Mouse (Mus musculus) embryonic facial prominence, embryonic 13.5 days (tissue): ENCODE results near the gene Glb1. TPM values are rescaled to one million over a fixed set of nuclear protein-coding genes. Genes with fewer than 3 reads are reported as not detected.
"Not testable (repeated sequence)": the region's sequence is repeated elsewhere in the genome, so short reads cannot be mapped to it uniquely, and the experiment has no call there.

Experiments used
- ATAC-seq: fragments of 200-750 bp; cut with Nextera tagmentation; 2 replicates; pipeline ENCODE4 v1.8.0; 2017; ENCODE audit warnings: low read depth; ENCODE audit not compliant: insufficient number of reproducible peaks, insufficient read depth, low FRiP score, low TSS enrichment
- H3K27ac ChIP-seq: fragments of 300-500 bp; sonication (generic); 2 replicates; pipeline ENCODE4 v1.5.1; 2015; ENCODE audit warnings: moderate library complexity, mild to moderate bottlenecking, inconsistent platforms
- H3K27me3 ChIP-seq: fragments of 300-500 bp; sonication (generic); 2 replicates; pipeline ENCODE4 v1.6.1; 2015; ENCODE audit warnings: mild to moderate bottlenecking, inconsistent platforms
- H3K36me3 ChIP-seq: fragments of 300-500 bp; sonication (generic); 2 replicates; pipeline ENCODE4 v1.6.1; 2015; ENCODE audit warnings: mild to moderate bottlenecking, inconsistent platforms
- H3K4me1 ChIP-seq: fragments of 300-500 bp; sonication (generic); 2 replicates; pipeline ENCODE4 v1.6.1; 2015; ENCODE audit warnings: inconsistent platforms
- H3K4me2 ChIP-seq: fragments of 300-500 bp; sonication (generic); 2 replicates; pipeline ENCODE4 v1.6.1; 2015; ENCODE audit warnings: moderate library complexity, mild to moderate bottlenecking, inconsistent platforms
- H3K4me3 ChIP-seq: fragments of 300-500 bp; sonication (generic); 2 replicates; pipeline ENCODE4 v1.5.1; 2015; ENCODE audit warnings: mild to moderate bottlenecking, inconsistent platforms
- H3K9ac ChIP-seq: fragments of 300-500 bp; sonication (generic); 2 replicates; pipeline ENCODE4 v1.6.1; 2015; ENCODE audit warnings: mild to moderate bottlenecking, inconsistent platforms
- H3K9me3 ChIP-seq: fragments of 300-500 bp; sonication (generic); 2 replicates; pipeline ENCODE4 v1.6.1; 2016; ENCODE audit warnings: inconsistent platforms
- WGBS: fragments of 180-500 bp; shearing (Covaris S2); methylation state at CpG from one replicate; pipeline ENCODE4 v1.1.7; 2015; ENCODE audit warnings: mixed read lengths; 5-methylcytosine and 5-hydroxymethylcytosine counted together
- polyA plus RNA-seq: library from polyadenylated mRNA; unstranded; fragments of >200 nt; fragmentation: Nextera tagmentation; extraction: Ambion mirVana; gene quantifications from 2 replicates; pipeline ENCODE4 v1.2.1, GENCODE M21; 2015

Gene Glb1
- 27.7 and 27.9 TPM in 2 replicates for polyA plus RNA-seq

DNA sequence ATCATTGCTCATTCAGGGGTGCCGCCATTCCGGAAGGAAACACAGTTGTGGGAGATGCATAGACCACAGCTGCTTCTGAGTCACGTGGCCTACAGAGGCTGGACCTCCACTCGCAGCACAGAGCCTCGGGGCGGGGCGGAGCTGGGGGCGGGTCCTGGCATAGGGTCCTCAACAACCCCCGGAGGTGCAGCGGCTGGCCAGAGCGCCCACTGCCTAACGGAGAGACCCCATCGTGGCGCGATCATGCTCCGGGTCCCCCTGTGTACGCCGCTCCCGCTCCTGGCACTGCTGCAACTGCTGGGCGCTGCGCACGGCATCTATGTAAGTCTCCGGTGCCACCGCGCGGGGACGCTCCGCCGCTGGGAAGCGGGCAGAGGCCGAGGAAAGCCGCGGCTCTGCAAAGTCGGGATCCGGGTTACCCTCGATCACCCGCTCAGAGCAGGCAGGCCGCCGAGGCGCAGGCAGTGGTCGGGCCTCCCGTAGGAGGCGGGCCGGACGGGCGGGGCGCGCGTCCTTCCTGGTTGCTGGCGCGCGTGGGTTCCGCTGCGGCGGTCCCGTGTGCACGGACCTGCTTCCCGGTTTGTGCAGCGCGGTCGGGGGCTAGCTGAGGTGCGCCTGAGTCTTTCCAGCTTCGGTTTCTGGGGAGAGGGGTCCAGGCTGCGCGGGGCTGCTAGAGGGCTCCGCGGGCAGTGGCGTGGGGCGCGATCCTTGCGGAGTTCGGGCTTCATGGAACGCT, at the start of gene Glb1, which contains the start of gene Tmppe:
TSS of gene Glb1 (plus strand) at position 128 of the 736 bp plus-strand sequence.
TSS of gene Tmppe (plus strand) at position 157 of the 736 bp plus-strand sequence.
- H3K4me1 ChIP-seq, result peaks cover 11% of the 10 kb centered on the region
- peak within 1 kb of the TSS; percentile 90 for H3K9ac ChIP-seq
- WGBS, result under 1% methylated on average over 73 of the region's 73 CpGs
- H3K9me3 ChIP-seq, result no peaks in the 10 kb centered on the region
- H3K4me3 ChIP-seq, result peak within 1 kb of the TSS; percentile 87
- no peaks in the 10 kb centered on the region for H3K27me3 ChIP-seq
- H3K4me2 ChIP-seq, result peak within 1 kb of the TSS; percentile 78
- H3K36me3 ChIP-seq, result peaks cover 22% of the 10 kb centered on the region
- ATAC-seq, result peak; percentile 95
- H3K27ac ChIP-seq, result peak within 1 kb of the TSS; percentile 92

DNA sequence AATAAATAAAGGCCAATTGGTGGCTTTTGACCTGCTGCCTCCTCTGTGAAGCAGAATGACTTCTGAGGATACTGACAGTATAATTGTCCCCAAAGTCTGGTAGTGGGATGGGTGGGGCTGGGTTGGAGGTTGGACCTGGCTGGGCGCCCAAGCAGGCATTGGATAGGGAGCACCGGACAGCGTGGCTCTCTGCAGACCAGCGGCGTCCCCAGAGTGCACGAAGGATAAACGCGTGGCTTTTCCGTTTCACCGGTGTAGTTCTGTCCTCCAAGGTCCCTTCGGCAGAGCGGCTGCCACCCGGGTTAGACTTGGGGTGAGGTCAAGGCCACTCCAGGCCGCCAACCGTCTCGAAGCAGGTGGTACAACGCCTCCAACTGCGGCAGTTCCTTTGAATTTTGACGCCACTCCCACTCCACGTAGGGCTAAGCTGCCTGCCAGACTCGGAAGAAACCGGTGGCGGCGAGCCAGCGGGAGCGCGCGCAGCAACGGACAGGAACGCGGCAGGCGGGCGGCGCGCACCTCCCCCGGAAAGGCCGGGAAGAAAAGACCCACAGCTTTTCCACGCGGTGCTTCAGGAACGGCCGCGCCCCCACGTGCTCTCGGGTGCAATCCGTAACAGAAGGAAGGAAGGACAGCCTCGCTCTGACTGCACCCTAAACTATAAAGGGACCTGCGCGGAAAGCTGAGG, 32.9 kb upstream of the Glb1 start:
- Histone ChIP-seq H3K4me2 (peak overlapping the region; percentile 88), H3K4me1 (peaks cover 8% of the 10 kb centered on the region), H3K4me3 (peak overlapping the region; percentile 55), H3K36me3 (peaks cover under 1% of the 10 kb centered on the region), H3K27me3 (peaks cover 10% of the 10 kb centered on the region), H3K9me3 (no peaks in the 10 kb centered on the region), H3K27ac (no peak overlapping the region), H3K9ac (peak overlapping the region; percentile 68)
- peak; percentile 77 for ATAC-seq
- under 1% methylated on average over 48 of the region's 48 CpGs for whole genome bisulfite sequencing

DNA sequence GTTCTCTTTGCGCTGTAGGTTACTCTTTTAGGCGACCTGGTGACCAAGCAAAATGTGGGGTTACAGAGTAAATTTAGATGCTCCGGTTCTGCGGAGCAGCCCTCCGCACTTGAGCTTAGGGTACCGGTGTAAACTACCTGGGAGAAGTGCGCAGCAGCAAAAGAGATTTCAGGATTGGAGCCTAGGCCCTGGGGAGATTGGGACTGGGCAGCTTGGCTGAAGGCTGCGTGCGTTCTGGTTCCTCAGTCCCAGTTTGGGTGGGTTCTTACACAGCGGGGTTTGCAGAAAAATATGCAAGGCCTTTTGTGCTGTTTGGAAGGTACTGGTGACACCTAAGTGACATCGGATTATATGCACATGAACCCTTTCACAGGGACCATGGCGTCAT, 32.4 kb upstream of the Glb1 start:
- H3K9ac ChIP-seq, result peak overlapping the region; percentile 68
- peaks cover 6% of the 10 kb centered on the region for H3K36me3 ChIP-seq
- ATAC-seq, result no peak
- peaks cover 10% of the 10 kb centered on the region for H3K27me3 ChIP-seq
- WGBS, result 11% methylated on average over 12 of the region's 12 CpGs
- no peaks in the 10 kb centered on the region for H3K9me3 ChIP-seq
- H3K4me2 ChIP-seq, result peak overlapping the region; percentile 88
- H3K4me3 ChIP-seq, result peak overlapping the region; percentile 55
- peaks cover 8% of the 10 kb centered on the region for H3K4me1 ChIP-seq
- H3K27ac ChIP-seq, result no peak overlapping the region

DNA sequence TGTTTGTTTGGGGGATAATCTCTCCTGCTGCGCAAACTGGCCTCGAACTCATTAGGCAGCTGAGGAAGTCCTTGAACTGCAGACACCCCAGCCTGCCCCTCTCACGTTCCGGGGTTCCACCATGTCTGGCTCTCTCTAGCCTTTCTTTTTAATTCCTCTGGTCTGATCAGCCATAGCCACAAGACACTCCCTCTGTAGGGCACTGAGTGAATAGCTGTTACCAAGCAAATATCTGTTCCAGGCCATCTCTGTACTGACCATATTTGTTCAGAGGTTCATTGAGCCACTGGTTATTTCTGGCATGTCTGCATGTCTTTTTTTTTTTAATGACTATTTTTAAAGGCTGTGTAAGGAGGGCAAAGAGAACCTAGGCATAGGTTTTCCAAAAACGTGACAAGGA, 31.5 kb upstream of the Glb1 start:
- not testable (repeated sequence) for H3K4me2 ChIP-seq, ATAC-seq, H3K4me1 ChIP-seq, H3K4me3 ChIP-seq, H3K9ac ChIP-seq, H3K9me3 ChIP-seq, H3K27ac ChIP-seq
- peaks cover 14% of the 10 kb centered on the region for H3K36me3 ChIP-seq
- WGBS, result 59% methylated on average over 5 of the region's 5 CpGs
- H3K27me3 ChIP-seq, result peaks cover 10% of the 10 kb centered on the region

DNA sequence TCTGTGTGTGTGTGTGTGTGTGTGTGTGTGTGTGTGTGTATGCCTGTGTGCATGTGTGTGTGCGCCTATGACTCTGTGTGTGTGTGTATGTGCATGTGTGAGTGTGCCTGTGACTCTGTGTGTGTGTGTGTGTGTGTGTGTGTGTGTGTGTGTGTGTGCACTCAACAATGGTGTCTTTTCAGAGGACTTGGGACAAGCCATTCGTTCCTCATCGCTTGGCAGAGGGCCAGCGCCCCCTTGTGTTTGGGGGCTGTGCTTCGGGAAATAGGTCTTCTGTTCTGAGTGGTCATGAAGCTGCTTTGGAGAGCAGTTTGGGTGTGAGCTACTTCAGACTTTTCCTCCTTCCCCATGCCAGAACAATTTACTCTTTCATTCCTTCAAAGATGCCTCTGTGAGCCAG, 29.2 kb upstream of the Glb1 start:
- not testable (repeated sequence) for H3K9ac ChIP-seq, H3K4me1 ChIP-seq, ATAC-seq, H3K4me3 ChIP-seq, H3K27me3 ChIP-seq, H3K27ac ChIP-seq, H3K4me2 ChIP-seq, H3K9me3 ChIP-seq
- WGBS, result 29% methylated on average over 5 of the region's 5 CpGs
- H3K36me3 ChIP-seq, result peaks cover 32% of the 10 kb centered on the region

DNA sequence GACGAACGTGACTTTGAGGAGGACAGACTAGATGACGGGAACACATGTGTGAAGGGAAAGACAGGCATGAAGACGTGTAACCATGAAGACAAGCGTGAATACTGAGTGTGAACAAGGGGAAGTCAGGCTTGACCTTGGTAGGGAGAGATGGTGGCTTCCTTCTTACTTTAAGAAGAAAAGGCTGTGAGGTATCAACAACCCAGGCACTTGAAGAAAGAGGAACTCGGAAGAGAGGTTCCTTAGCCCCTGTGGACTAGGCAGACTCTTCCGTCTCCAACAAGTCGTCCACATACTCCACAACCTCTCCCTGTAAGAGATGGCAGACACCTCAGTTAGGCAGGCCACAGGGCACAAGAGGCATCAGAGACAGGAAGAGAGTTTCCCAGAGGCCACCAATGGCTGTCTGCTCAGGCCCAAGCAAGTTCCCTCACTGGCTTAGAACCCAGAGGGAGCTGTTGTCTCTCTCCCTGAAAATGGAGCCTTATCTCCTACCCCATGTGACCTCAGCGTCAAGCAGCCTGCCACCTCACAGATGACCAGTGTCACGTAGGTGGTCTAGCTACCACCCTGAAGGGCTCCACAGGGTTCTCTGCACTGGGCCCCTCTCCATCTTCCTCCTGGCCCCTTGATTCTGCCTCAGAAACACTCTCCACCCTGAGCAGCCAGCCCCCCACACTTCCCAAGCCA, 25.5 kb upstream of the Glb1 start:
- no peak for ATAC-seq
- Histone ChIP-seq H3K9me3 (no peaks in the 10 kb centered on the region), H3K4me1 (no peaks in the 10 kb centered on the region), H3K27ac (no peak overlapping the region), H3K27me3 (no peaks in the 10 kb centered on the region), H3K4me2 (no peak overlapping the region), H3K9ac (no peak overlapping the region), H3K4me3 (no peak overlapping the region), H3K36me3 (peaks cover 63% of the 10 kb centered on the region)
- 89% methylated on average over 10 of the region's 10 CpGs for WGBS

DNA sequence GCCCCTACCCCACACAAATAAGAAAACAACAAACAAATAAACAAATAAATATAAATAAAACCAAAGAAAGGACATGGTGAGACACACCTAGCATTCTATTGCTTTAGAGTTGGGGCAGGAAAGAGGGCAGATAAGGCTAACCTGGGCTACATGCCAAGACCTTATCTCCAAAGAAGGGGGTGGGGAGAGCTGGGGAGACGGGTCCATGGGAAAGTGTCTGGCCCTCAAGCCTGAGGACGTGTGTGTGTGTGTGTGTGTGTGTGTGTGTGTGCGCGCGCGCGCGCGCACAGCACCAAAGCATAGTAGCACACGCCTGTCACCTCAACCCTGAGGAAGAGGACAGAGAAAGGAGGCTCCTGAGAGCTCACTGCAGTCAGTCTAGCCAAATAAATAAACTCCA, 23.7 kb upstream of the Glb1 start:
- Histone ChIP-seq H3K36me3 (peaks cover 71% of the 10 kb centered on the region), H3K27ac (no peak overlapping the region), H3K9me3 (no peaks in the 10 kb centered on the region), H3K9ac (no peak overlapping the region), H3K4me2 (no peak overlapping the region), H3K4me3 (no peak overlapping the region), H3K4me1 (no peaks in the 10 kb centered on the region), H3K27me3 (no peaks in the 10 kb centered on the region)
- WGBS, result 96% methylated on average over 10 of the region's 10 CpGs
- ATAC-seq, result no peak

DNA sequence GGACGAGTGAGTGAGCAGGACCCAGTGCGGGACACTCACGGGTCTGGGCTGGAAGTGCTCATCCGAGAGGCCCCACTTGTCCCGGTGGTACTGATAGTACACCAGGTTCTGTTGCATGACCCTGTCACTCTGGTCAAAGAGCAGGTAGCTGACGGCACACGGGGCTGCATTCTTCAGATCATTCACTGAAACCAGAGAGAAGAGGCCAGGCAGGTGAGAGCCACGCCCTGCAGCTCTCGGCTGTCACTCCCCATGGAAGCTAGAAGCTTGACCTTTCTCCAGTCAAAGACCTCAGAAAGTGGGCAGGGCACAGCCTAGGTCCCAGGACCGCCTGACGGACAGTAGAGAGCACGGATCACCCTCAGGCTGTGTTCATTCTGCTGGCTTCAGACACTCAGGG, 21.0 kb upstream of the Glb1 start:
- Histone ChIP-seq H3K4me2 (no peak overlapping the region), H3K9me3 (no peaks in the 10 kb centered on the region), H3K4me3 (no peak overlapping the region), H3K36me3 (peaks cover 79% of the 10 kb centered on the region), H3K27me3 (no peaks in the 10 kb centered on the region), H3K4me1 (no peaks in the 10 kb centered on the region), H3K9ac (no peak overlapping the region; the same call in 1 of the 2 replicates), H3K27ac (no peak overlapping the region)
- ATAC-seq, result no peak
- 82% methylated on average over 12 of the region's 12 CpGs for WGBS

DNA sequence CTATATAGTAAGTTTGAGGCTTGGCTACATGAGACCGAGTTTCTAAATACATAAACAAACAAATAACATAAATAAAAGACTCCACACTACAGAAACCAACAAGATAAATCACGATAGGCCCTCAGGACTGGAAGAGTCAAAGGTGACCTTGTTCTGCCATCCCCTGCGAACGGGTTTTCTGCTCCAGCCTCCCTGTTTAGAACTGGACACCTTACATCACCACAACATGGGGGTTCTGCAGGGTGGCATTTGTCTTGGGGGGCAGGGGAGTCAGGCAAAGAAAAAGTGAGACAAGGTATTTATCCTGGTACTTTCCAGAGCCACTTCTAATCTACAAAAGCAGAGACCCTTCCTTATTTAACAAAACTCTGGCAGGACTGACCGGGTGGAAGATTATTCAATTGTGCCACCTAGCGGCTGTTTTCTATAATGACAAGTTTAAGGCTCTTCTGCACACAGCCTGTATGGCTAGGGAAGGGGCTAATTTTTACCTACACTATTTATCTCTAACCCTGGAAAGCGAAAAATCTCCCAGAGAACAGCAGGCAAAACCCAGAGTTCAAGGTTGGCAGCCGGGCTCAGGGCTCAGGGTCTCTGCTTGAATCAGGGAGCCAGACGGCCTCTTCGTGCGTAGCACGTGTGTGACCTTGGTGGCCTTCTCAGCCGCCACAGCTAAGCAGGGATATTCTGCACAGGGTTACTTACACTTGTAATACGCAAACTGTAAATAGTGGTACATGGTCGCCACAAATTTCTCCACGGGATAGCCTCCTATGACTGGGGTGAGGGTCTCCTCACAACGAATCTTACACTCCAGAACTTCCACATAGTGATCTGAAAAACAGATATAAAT, 19.8 kb upstream of the Glb1 start:
- WGBS, result 70% methylated on average over 17 of the region's 17 CpGs
- Histone ChIP-seq H3K9ac (no peak overlapping the region), H3K4me3 (no peak overlapping the region), H3K27ac (no peak overlapping the region), H3K27me3 (no peaks in the 10 kb centered on the region), H3K36me3 (peaks cover 83% of the 10 kb centered on the region), H3K4me1 (no peaks in the 10 kb centered on the region), H3K4me2 (no peak overlapping the region), H3K9me3 (no peaks in the 10 kb centered on the region)
- no peak for ATAC-seq

DNA sequence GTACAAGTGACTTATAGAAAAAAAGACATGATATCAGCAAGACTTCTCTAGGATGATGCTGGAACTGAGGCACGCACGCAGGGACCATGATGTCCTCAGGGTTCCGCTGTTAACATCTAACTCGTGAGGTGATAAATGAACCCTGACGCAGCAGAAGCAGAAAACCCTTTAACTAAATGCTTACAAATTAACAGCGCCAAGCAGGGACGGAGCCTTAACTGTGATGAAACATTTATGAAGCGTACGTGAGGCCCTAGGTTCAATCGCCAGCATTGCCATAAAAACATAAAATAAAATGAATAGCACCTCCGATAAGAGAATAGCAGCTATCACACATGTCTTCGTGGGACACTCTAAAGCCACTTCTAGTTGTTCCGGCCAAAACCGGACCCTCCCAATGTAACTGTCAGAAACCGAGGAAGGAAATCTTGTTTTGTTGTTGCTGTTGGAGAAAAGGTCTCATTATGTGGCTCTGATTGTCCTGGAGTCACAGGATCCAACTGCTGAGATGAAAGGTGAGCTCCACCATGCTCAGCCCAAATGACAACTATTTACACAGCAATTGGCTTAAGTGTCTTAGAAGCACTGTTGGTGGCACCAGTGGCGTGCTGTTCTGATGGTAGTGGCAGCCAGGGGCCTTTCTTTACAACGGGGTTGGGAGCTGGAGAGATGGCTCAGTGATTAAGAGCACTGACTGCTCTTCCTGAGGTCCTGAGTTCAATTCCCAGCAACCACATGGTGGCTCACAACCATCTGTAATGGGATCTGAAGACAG, 17.8 kb upstream of the Glb1 start:
- no peaks in the 10 kb centered on the region for H3K9me3 ChIP-seq
- WGBS, result 88% methylated on average over 17 of the region's 17 CpGs
- no peak for ATAC-seq
- no peak overlapping the region for H3K9ac ChIP-seq
- peaks cover 68% of the 10 kb centered on the region for H3K36me3 ChIP-seq
- H3K4me2 ChIP-seq, result no peak overlapping the region
- H3K27me3 ChIP-seq, result no peaks in the 10 kb centered on the region
- peaks cover 3% of the 10 kb centered on the region; the same call in 1 of the 2 replicates for H3K4me1 ChIP-seq
- H3K4me3 ChIP-seq, result no peak overlapping the region
- H3K27ac ChIP-seq, result no peak overlapping the region
